Mouse (Mus musculus) hindbrain, embryonic 13.5 days (tissue): ENCODE results near the gene Ppp1r13l. TPM values are rescaled to one million over a fixed set of nuclear protein-coding genes. Genes with fewer than 3 reads are reported as not detected.

Experiments used
- ATAC-seq: fragments of 200-750 bp; cut with Nextera tagmentation; 2 replicates; pipeline ENCODE4 v1.8.0; 2017; ENCODE audit warnings: moderate TSS enrichment; ENCODE audit not compliant: low FRiP score
- H3K27ac ChIP-seq: fragments of 300-500 bp; sonication (generic); 2 replicates; pipeline ENCODE4 v1.5.1; 2015; ENCODE audit warnings: inconsistent platforms, mild to moderate bottlenecking, moderate library complexity
- H3K27me3 ChIP-seq: fragments of 300-500 bp; sonication (generic); 2 replicates; pipeline ENCODE4 v1.6.1; 2015; ENCODE audit warnings: mild to moderate bottlenecking, inconsistent platforms
- H3K36me3 ChIP-seq: fragments of 300-500 bp; sonication (generic); 2 replicates; pipeline ENCODE4 v1.6.1; 2015; ENCODE audit warnings: mild to moderate bottlenecking, inconsistent platforms
- H3K4me1 ChIP-seq: fragments of 300-500 bp; sonication (generic); replicated peaks from 2 replicates; pipeline ENCODE4 v1.6.1; 2015; ENCODE audit warnings: inconsistent platforms
- H3K4me2 ChIP-seq: fragments of 300-500 bp; sonication (generic); 2 replicates; pipeline ENCODE4 v1.6.1; 2015; ENCODE audit warnings: inconsistent platforms, mild to moderate bottlenecking, moderate library complexity
- H3K4me3 ChIP-seq: fragments of 300-500 bp; sonication (generic); 2 replicates; pipeline ENCODE4 v1.5.1; 2015; ENCODE audit warnings: mild to moderate bottlenecking, inconsistent platforms
- H3K9ac ChIP-seq: fragments of 300-500 bp; sonication (generic); 2 replicates; pipeline ENCODE4 v1.6.1; 2015; ENCODE audit warnings: mild to moderate bottlenecking, inconsistent platforms
- H3K9me3 ChIP-seq: fragments of 300-500 bp; sonication (generic); 2 replicates; pipeline ENCODE4 v1.6.1; 2016; ENCODE audit warnings: inconsistent platforms
- WGBS: fragments of 180-500 bp; shearing (Covaris S2); methylation state at CpG from one replicate; pipeline ENCODE4 v1.1.7; 2015; 5-methylcytosine and 5-hydroxymethylcytosine counted together
- polyA plus RNA-seq: library from polyadenylated mRNA; unstranded; fragments of >200 nt; fragmentation: Nextera tagmentation; extraction: Ambion mirVana; gene quantifications from 2 replicates; pipeline ENCODE4 v1.2.1, GENCODE M21; 2015

The Ppp1r13l gene
- polyA plus RNA-seq, 1 experiment from 2014 or later = 2.2 TPM

GRCm38 (mm10) chr7:19375368-19375767 is 15.8 kb downstream of the Ppp1r13l start:
- Histone ChIP-seq H3K36me3 (peaks cover 7% of the 10 kb centered on the region; the same call in 1 of the 2 replicates), H3K4me2 (no peak overlapping the region), H3K27ac (no peak overlapping the region), H3K9me3 (no peaks in the 10 kb centered on the region), H3K27me3 (no peaks in the 10 kb centered on the region), H3K9ac (no peak overlapping the region), H3K4me1 (no peaks in the 10 kb centered on the region), H3K4me3 (no peak overlapping the region)
- 83% methylated on average over 18 of the region's 18 CpGs for WGBS
- ATAC-seq = no peak

- peaks cover 7% of the 10 kb centered on the region; the same call in 1 of the 2 replicates for H3K36me3 ChIP-seq
- no peak for ATAC-seq
These were observed 16.5 kb downstream of the Ppp1r13l start for GRCm38 (mm10) chr7:19376019-19376418.

DNA sequence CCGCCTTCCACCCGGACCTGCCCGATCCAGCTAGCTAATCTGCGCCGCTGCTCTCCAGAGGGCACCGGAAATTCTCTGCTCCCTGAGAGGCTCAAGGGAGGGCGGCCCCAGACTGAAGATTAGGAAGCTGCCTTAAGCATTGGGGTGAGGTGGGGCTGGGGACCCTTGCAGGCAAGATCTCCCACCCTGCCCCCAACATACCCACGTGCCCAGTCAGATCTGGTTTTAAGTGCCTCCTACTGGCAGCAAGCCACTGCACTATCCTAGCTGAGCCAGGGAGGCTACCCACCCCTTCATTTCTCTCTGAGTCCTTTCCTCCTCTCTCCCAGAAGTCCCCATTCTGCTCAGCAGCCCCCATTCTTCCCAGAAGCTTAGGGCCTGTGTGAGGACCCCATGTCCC is 18.5 kb downstream of the Ppp1r13l start:
- peaks cover 8% of the 10 kb centered on the region for H3K4me1 ChIP-seq
- no peaks in the 10 kb centered on the region for H3K9me3 ChIP-seq
- H3K4me3 ChIP-seq = no peak overlapping the region
- peaks cover 7% of the 10 kb centered on the region; the same call in 1 of the 2 replicates for H3K36me3 ChIP-seq
- no peak overlapping the region for H3K4me2 ChIP-seq
- H3K27ac ChIP-seq = no peak overlapping the region
- H3K9ac ChIP-seq = 0 out of 2 replicates have a peak overlapping the region, but pooled peaks have one; percentile 19
- 77% methylated on average over 8 of the region's 8 CpGs for WGBS
- no peak for ATAC-seq
- H3K27me3 ChIP-seq = no peaks in the 10 kb centered on the region

More at GRCm38 (mm10) chr7:19376019-19376418, 16.5 kb downstream of the Ppp1r13l start:
- Histone ChIP-seq H3K27ac (no peak overlapping the region), H3K4me1 (no peaks in the 10 kb centered on the region), H3K4me2 (no peak overlapping the region), H3K4me3 (no peak overlapping the region), H3K9me3 (no peaks in the 10 kb centered on the region), H3K27me3 (no peaks in the 10 kb centered on the region), H3K9ac (no peak overlapping the region)
- 90% methylated on average over 4 of the region's 4 CpGs for WGBS

DNA sequence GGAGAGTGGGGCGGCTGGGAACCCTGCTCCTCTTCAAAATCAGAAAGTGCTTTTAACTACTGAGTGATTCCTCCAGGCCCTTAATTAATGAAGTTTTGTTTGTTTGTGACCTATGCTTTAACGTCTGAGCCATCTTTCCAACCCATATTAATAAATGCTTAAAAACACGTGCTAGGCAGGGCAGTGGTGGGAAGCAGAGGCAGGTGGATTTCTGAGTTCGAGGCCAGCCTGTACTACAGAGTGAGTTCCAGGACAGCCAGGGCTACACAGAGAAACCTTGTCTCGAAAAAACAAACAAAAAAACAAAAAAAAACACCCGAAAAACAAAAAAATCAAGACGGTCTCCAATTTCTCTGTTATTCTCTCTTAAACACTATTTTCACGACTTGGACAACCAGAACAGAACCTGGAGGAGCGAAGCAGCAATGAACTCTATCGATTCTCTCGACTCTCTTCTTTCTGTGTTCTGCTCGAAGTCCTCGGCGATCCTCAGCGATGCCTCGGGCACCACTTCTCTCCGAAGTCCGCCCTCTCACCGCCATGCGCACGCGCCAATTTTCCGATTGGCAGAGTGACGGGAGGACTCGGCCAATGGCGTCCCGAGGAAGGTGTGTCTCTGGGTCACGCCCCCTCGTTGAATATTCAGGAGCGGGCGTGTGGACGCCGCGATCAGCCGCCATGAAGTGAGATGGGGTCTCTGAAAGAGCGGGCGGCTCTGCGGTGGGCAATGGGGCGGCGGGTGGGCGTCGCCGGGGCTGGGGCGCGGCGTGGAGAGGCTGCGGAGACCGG is 22.0 kb downstream of the Ppp1r13l start, which contains the start of gene Ercc2:
Gene Ercc2, plus strand, starts transcription at position 634 of the 789 bp plus-strand sequence.
- peak within 1 kb of the TSS; percentile 82 for H3K4me2 ChIP-seq
- H3K9me3 ChIP-seq = no peaks in the 10 kb centered on the region
- WGBS = 7% methylated on average over 48 of the region's 48 CpGs

GRCm38 (mm10) chr7:19382166-19382541 is 22.6 kb downstream of the Ppp1r13l start:
- Histone ChIP-seq H3K4me2 (peak overlapping the region; percentile 82), H3K27ac (peak overlapping the region; percentile 74), H3K4me3 (peak overlapping the region; percentile 97), H3K9ac (peak overlapping the region; percentile 91), H3K27me3 (no peaks in the 10 kb centered on the region), H3K9me3 (no peaks in the 10 kb centered on the region), H3K36me3 (peaks cover 42% of the 10 kb centered on the region), H3K4me1 (peaks cover 21% of the 10 kb centered on the region)
- under 1% methylated on average over 37 of the region's 37 CpGs for WGBS
- ATAC-seq = peak; percentile 66; the same call in 1 of the 2 replicates

More for the DNA sequence above, 22.0 kb downstream of the Ppp1r13l start, which contains the start of gene Ercc2:
- peak within 1 kb of the TSS; percentile 74 for H3K27ac ChIP-seq
- H3K36me3 ChIP-seq = peaks cover 36% of the 10 kb centered on the region
- H3K27me3 ChIP-seq = no peaks in the 10 kb centered on the region
- peak within 1 kb of the TSS; percentile 91 for H3K9ac ChIP-seq
- ATAC-seq = peak; percentile 94
- peaks cover 21% of the 10 kb centered on the region for H3K4me1 ChIP-seq
- H3K4me3 ChIP-seq = peak within 1 kb of the TSS; percentile 97

DNA sequence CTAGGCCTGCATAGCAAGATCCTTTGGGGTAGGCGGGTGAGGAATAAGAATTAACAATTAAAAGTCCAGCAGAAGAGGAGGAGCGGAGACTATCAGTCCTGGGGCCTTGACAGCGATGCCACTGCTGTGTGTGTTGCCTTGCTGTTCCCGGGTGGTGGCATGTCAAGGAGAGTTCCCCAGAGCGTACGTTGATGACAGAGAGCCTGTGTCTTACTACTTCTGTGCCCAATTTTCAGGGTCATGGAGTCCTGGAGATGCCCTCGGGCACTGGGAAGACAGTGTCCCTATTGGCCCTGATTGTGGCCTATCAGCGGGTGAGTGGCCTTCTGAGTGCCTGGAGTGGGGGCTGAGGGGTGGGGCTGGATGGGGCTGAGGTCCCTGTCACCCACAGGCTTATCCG is 24.2 kb downstream of the Ppp1r13l start:
- no peak for ATAC-seq
- peaks cover 28% of the 10 kb centered on the region for H3K4me1 ChIP-seq
- H3K4me3 ChIP-seq = peak overlapping the region; percentile 97; the same call in 1 of the 2 replicates
- 90% methylated on average over 9 of the region's 9 CpGs for WGBS
- no peaks in the 10 kb centered on the region for H3K9me3 ChIP-seq
- peaks cover 49% of the 10 kb centered on the region for H3K36me3 ChIP-seq
- H3K27me3 ChIP-seq = no peaks in the 10 kb centered on the region
- H3K27ac ChIP-seq = no peak overlapping the region
- H3K9ac ChIP-seq = peak overlapping the region; percentile 91; the same call in 1 of the 2 replicates
- H3K4me2 ChIP-seq = peak overlapping the region; percentile 82

DNA sequence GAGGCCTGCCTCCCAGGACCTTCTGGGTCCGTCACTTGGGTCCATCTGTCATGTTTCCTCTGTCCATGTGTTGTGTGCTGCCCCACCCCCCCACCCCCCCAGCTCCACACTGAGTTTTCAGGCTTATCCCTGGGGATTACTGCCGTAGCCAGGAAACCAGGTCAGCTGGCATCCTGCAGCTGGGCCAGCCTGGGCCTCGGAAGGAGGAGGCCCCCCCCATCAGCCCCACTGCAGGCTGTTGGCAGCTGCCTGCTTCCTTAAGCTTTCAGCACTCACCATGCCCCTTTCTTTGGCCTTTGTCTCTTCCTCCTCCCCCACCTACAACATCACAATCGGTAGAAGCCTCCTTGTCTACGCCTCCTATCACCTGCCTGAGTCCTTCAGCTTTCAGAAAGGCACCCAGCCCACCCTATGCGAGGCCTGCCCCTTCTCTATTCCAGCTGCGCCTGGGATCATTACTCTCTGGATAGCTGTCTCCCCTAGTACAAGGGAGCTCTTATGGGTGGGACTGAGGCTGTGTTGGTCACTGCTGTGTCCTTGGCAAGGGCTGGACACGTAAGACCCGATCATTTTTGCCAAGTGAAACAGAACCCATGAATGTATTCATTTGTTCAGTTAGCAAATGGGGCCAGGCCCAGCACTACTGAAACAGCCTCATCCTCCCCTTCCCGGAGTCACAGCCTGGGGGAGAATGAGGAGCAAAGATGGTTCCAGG is 29.3 kb downstream of the Ppp1r13l start:
- WGBS = 58% methylated on average over 9 of the region's 10 CpGs
- Histone ChIP-seq H3K9me3 (no peaks in the 10 kb centered on the region), H3K4me1 (peaks cover 23% of the 10 kb centered on the region), H3K4me3 (no peak overlapping the region), H3K4me2 (no peak overlapping the region), H3K36me3 (peaks cover 99% of the 10 kb centered on the region), H3K27me3 (no peaks in the 10 kb centered on the region), H3K9ac (peak overlapping the region; percentile 29; the same call in 1 of the 2 replicates), H3K27ac (peak overlapping the region; percentile 78)
- ATAC-seq = 0 out of 2 replicates have a peak, but pooled peaks have one; percentile 16

DNA sequence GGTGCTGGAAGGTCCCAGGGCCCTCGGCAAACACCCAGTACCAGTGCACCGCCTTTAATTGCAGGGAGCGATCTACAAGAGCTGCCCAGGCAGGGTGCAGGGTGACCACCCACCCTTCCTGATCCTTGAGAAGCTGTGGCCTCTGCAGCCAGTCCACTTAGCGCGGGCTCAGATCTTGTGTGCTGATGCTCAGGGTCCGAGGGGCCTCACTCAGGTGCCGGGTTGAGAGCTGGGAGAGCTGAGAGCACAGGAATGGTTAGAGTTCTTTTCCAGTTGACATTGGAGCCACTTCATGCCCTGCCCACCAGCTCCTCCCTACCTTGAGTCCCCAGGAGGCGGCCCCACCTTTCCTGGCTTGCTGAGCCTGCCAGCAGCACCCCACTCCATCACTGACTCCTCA is 34.9 kb downstream of the Ppp1r13l start:
- H3K4me3 ChIP-seq = no peak overlapping the region
- H3K27ac ChIP-seq = no peak overlapping the region
- peaks cover 8% of the 10 kb centered on the region for H3K27me3 ChIP-seq
- H3K36me3 ChIP-seq = peaks cover 65% of the 10 kb centered on the region
- peaks cover 7% of the 10 kb centered on the region for H3K4me1 ChIP-seq
- WGBS = 91% methylated on average over 8 of the region's 8 CpGs
- H3K9ac ChIP-seq = no peak overlapping the region
- no peaks in the 10 kb centered on the region for H3K9me3 ChIP-seq
- H3K4me2 ChIP-seq = no peak overlapping the region
- ATAC-seq = no peak

GRCm38 (mm10) chr7:19399496-19400280 is 40.1 kb downstream of the Ppp1r13l start:
- 0 out of 2 replicates have a peak, but pooled peaks have one; percentile 8 for ATAC-seq
- H3K4me2 ChIP-seq = peak overlapping the region; percentile 47
- H3K27me3 ChIP-seq = peaks cover 60% of the 10 kb centered on the region
- H3K36me3 ChIP-seq = peaks cover 13% of the 10 kb centered on the region
- 3% methylated on average over 27 of the region's 27 CpGs for WGBS
- H3K4me1 ChIP-seq = peaks cover 19% of the 10 kb centered on the region
- peak overlapping the region; percentile 58; the same call in 1 of the 2 replicates for H3K9ac ChIP-seq
- peaks cover 5% of the 10 kb centered on the region; the same call in 1 of the 2 replicates for H3K9me3 ChIP-seq
- no peak overlapping the region for H3K27ac ChIP-seq
- peak overlapping the region; percentile 19 for H3K4me3 ChIP-seq

DNA sequence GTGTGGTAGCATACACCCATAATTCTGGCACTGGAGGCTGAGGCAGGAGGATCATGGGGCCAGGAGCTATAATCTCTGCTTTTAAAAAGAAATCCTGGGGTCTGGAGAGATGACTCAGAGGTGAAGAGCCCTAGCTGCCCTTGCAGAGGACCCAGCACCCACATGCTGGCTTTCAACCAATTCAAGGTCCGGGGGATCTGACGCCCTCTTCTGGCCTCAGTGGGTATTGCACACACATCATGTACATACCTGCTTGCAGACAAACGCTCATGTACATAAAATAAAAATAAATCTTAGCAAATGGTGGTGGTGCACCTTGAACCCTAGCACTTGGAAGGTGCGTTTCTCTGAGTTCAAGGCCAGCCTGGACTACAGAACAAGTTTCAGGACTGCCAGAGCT is 41.4 kb downstream of the Ppp1r13l start:
- Histone ChIP-seq H3K4me3 (no peak overlapping the region), H3K27ac (no peak overlapping the region), H3K36me3 (peaks cover under 1% of the 10 kb centered on the region; the same call in 1 of the 2 replicates), H3K9ac (no peak overlapping the region), H3K4me1 (peaks cover 19% of the 10 kb centered on the region), H3K4me2 (no peak overlapping the region), H3K9me3 (peaks cover 5% of the 10 kb centered on the region; the same call in 1 of the 2 replicates), H3K27me3 (peaks cover 71% of the 10 kb centered on the region)
- 86% methylated on average over 4 of the region's 4 CpGs for WGBS
- no peak for ATAC-seq

- Histone ChIP-seq H3K9ac (no peak overlapping the region), H3K36me3 (no peaks in the 10 kb centered on the region), H3K4me1 (peaks cover 19% of the 10 kb centered on the region), H3K4me3 (no peak overlapping the region), H3K9me3 (peaks cover 5% of the 10 kb centered on the region; the same call in 1 of the 2 replicates), H3K27me3 (peaks cover 83% of the 10 kb centered on the region), H3K4me2 (no peak overlapping the region), H3K27ac (no peak overlapping the region)
- 68% methylated on average over 9 of the region's 9 CpGs for WGBS
- no peak for ATAC-seq
These were observed 43.1 kb downstream of the Ppp1r13l start for GRCm38 (mm10) chr7:19402535-19403112.
